Mouse (Mus musculus) bone marrow macrophage, adult 2 months (primary cell): ENCODE results near the gene Fkbp15.

Experiments
- CTCF ChIP-seq: IDR thresholded peaks from 2 replicates; pipeline ENCODE4 v1.5.1; 2012; ENCODE audit warnings: low read depth, mild to moderate bottlenecking, low read length, moderate library complexity
- POLR2A ChIP-seq: IDR thresholded peaks from 2 replicates; pipeline ENCODE4 v1.6.1; 2012; ENCODE audit warnings: mild to moderate bottlenecking, low read depth, low read length, borderline replicate concordance

- TF ChIP-seq POLR2A (no peak), CTCF (no peak)
Measured at GRCm38 (mm10) chr4:62372818-62373520, 12.6 kb upstream of the Fkbp15 start.
